Mouse (Mus musculus) heart, adult 2 months (tissue): Measurements from ENCODE around the gene Brd7.

Experiments
- CTCF ChIP-seq: fragments of 200-600 bp; IDR thresholded peaks from 2 replicates; pipeline ENCODE4 v1.8.1; 2022; ENCODE audit warnings: antibody characterized with exemption, mild to moderate bottlenecking, moderate library complexity
- POLR2A ChIP-seq: fragments of 200-500 bp; IDR thresholded peaks from 2 replicates; pipeline ENCODE4 v1.6.1; 2011; ENCODE audit warnings: mild to moderate bottlenecking, low read depth, low read length, control low read depth; ENCODE audit not compliant: insufficient read depth

DNA sequence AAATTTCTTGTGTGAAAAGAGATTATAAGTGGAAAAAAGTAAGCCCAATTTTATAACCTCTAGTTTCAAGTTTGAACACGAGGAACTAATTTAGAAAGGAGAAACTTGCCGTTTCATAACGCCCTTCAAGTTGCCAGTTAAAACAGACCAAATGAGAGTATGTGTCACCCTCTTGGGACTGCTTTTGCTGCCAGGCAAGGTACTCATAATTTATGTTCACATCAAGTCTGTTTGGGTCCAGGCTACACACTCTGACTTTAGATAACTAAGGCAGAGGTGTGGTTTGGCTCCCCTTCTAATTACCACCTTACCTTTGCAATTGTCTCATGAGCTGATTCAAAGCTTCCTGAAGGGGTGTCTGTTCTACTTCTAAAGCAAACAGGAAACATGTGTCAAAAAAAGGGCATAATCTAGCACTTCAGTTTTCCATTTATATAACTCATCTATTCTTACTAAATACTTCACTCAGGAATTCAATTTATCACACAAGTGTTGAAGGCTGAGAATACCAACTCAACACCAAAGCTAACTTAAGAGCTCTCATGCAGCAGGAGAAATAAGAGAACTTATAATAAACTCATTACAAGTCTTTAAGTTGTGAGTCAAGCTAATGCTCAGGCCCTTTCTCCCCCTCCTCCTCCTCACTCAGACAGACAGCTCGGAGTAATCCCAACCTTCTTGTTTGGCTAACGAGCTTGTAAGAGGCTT is 4.6 kb downstream of the Brd7 start:
- TF ChIP-seq CTCF (no peak), POLR2A (no peak)
